Mouse (Mus musculus) thymus, adult 2 months (tissue): ENCODE data around the gene Hcar1. TPM values are rescaled to one million over a fixed set of nuclear protein-coding genes. Genes with fewer than 3 reads are reported as not detected.

Experiments used
- DNase-seq: peaks from one replicate; pipeline ENCODE4 v3.0.0; 2021
- H3K27ac ChIP-seq: fragments of 200-500 bp; 2 replicates; pipeline ENCODE4 v1.5.1; 2012; ENCODE audit warnings: low read length, control low read depth; ENCODE audit not compliant: control insufficient read depth, insufficient read depth
- H3K27me3 ChIP-seq: fragments of 200-500 bp; 2 replicates; pipeline ENCODE4 v1.6.1; 2012; ENCODE audit warnings: mild to moderate bottlenecking, low read length, moderate library complexity, mixed read lengths; ENCODE audit not compliant: control insufficient read depth, insufficient read depth
- H3K36me3 ChIP-seq: fragments of 200-500 bp; 2 replicates; pipeline ENCODE4 v1.6.1; 2012; ENCODE audit warnings: mild to moderate bottlenecking, low read length, moderate library complexity; ENCODE audit not compliant: control insufficient read depth, insufficient read depth
- H3K4me1 ChIP-seq: fragments of 200-500 bp; replicated peaks from 2 replicates; pipeline ENCODE4 v1.6.1; 2012; ENCODE audit warnings: low read length; ENCODE audit not compliant: control insufficient read depth, insufficient read depth
- H3K4me3 ChIP-seq: fragments of 200-500 bp; 2 replicates; pipeline ENCODE4 v1.5.1; 2012; ENCODE audit warnings: mild to moderate bottlenecking, low read length, control low read depth, moderate library complexity; ENCODE audit not compliant: control insufficient read depth, insufficient read depth
- CTCF ChIP-seq: fragments of 200-500 bp; IDR thresholded peaks from 2 replicates; pipeline ENCODE4 v1.5.1; 2012; ENCODE audit warnings: mild to moderate bottlenecking, control low read depth, low read length, moderate library complexity, borderline replicate concordance; ENCODE audit not compliant: control insufficient read depth, poor library complexity, insufficient read depth; ENCODE audit errors: extremely low read depth
- POLR2A ChIP-seq: fragments of 200-500 bp; IDR thresholded peaks from 2 replicates; pipeline ENCODE4 v1.6.1; 2012; ENCODE audit warnings: mild to moderate bottlenecking, low read length, control low read depth, moderate library complexity; ENCODE audit not compliant: control insufficient read depth, poor library complexity, insufficient read depth; ENCODE audit errors: extremely low read depth
- WGBS: fragments of 180-500 bp; shearing (Covaris S2); methylation state at CpG from one replicate; pipeline ENCODE4 v1.1.7; 2018; 5-methylcytosine and 5-hydroxymethylcytosine counted together
- polyA plus RNA-seq: library from polyadenylated mRNA; depleted of rRNA; stranded (reverse); fragments of >200 nt; gene quantifications from 2 replicates; pipeline ENCODE4 v1.2.3, GENCODE M21; 2012

Gene Hcar1
- polyA plus RNA-seq, 1 experiment, result 3.1 TPM

- WGBS, result 89% methylated on average over 2 of the region's 2 CpGs
- TF ChIP-seq CTCF (no peak), POLR2A (no peak)
- Histone ChIP-seq H3K27me3 (no peaks in the 10 kb centered on the region), H3K36me3 (no peaks in the 10 kb centered on the region), H3K4me1 (0 out of 2 replicates have a peak, but pooled peaks cover 2% of the 10 kb centered on the region), H3K27ac (no peak overlapping the region), H3K4me3 (no peak overlapping the region)
- no peak for DNase-seq
Measured at GRCm38 (mm10) chr5:123890312-123890711, 10.5 kb upstream of the Hcar1 start.

GRCm38 (mm10) chr5:123886365-123886764 is 6.5 kb upstream of the Hcar1 start:
- TF ChIP-seq CTCF (no peak), POLR2A (no peak)
- 66% methylated on average over 3 of the region's 3 CpGs for WGBS
- Histone ChIP-seq H3K36me3 (no peaks in the 10 kb centered on the region), H3K4me3 (no peak overlapping the region), H3K27ac (no peak overlapping the region), H3K27me3 (no peaks in the 10 kb centered on the region), H3K4me1 (no peaks in the 10 kb centered on the region)
- no peak for DNase-seq

- H3K4me1 ChIP-seq, result no peaks in the 10 kb centered on the region
- TF ChIP-seq POLR2A (no peak), CTCF (no peak)
- H3K27ac ChIP-seq, result no peak overlapping the region
- no peaks in the 10 kb centered on the region for H3K27me3 ChIP-seq
- H3K4me3 ChIP-seq, result no peak overlapping the region
- WGBS, result 48% methylated on average over 10 of the region's 10 CpGs
- H3K36me3 ChIP-seq, result no peaks in the 10 kb centered on the region
- no peak for DNase-seq
Measured at GRCm38 (mm10) chr5:123884332-123884731, 4.5 kb upstream of the Hcar1 start.

- no peaks in the 10 kb centered on the region for H3K4me1 ChIP-seq
- no peaks in the 10 kb centered on the region for H3K36me3 ChIP-seq
- no peak overlapping the region for H3K4me3 ChIP-seq
- TF ChIP-seq POLR2A, result no peak
- no peak for TF ChIP-seq CTCF
- no peak for DNase-seq
- H3K27me3 ChIP-seq, result no peaks in the 10 kb centered on the region
- no peak overlapping the region for H3K27ac ChIP-seq
- WGBS, result 69% methylated on average over 7 of the region's 7 CpGs
Measured at GRCm38 (mm10) chr5:123883891-123884290, 4.1 kb upstream of the Hcar1 start.

GRCm38 (mm10) chr5:123880778-123881177 is 958 bp upstream of the Hcar1 start:
- 89% methylated on average over 14 of the region's 14 CpGs for WGBS
- no peaks in the 10 kb centered on the region for H3K36me3 ChIP-seq
- no peak overlapping the region for H3K27ac ChIP-seq
- H3K27me3 ChIP-seq, result no peaks in the 10 kb centered on the region; the same call in 1 of the 2 replicates
- no peak overlapping the region for H3K4me3 ChIP-seq
- DNase-seq, result no peak
- H3K4me1 ChIP-seq, result no peaks in the 10 kb centered on the region
- TF ChIP-seq CTCF (no peak), POLR2A (no peak)

- TF ChIP-seq POLR2A (no peak), CTCF (no peak)
- WGBS, result 11% methylated on average over 14 of the region's 14 CpGs
- no peaks in the 10 kb centered on the region; the same call in 1 of the 2 replicates for H3K27me3 ChIP-seq
Measured at GRCm38 (mm10) chr5:123878056-123878455, 1.8 kb downstream of the Hcar1 start.

GRCm38 (mm10) chr5:123874177-123874576 is 5.6 kb downstream of the Hcar1 start:
- Histone ChIP-seq H3K36me3 (no peaks in the 10 kb centered on the region), H3K27me3 (no peaks in the 10 kb centered on the region; the same call in 1 of the 2 replicates), H3K27ac (no peak overlapping the region), H3K4me1 (no peaks in the 10 kb centered on the region), H3K4me3 (no peak overlapping the region)
- no peak for DNase-seq
- no peak for TF ChIP-seq POLR2A
- WGBS, result 40% methylated on average over 5 of the region's 5 CpGs

More at GRCm38 (mm10) chr5:123878056-123878455, 1.8 kb downstream of the Hcar1 start:
- Histone ChIP-seq H3K36me3 (no peaks in the 10 kb centered on the region), H3K27ac (no peak overlapping the region), H3K4me1 (no peaks in the 10 kb centered on the region), H3K4me3 (no peak overlapping the region)
- no peak for DNase-seq
